ENCODE assay signal across 24 mouse cellular contexts in the genomic region with DNA sequence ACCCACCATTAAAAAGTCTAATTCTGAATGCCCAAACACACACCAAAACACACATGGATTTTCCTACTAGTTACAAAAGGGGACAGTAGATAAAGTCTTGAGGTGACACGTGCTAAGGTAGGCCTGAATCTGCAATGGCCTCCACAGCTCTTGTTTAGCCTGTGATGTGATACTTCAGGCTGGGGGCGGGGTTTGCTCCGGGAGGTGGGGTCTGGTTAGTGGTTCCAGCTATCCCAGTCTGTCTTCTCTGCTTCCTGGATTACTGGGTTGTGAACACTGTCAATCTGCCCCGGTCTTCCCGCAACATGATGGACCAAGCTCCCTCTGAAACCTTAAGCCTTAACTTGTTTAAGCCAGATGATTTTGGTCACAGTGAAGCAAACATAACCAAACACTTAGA.
DNase-seq lines count a peak whose midpoint lies in the region; ATAC-seq and TF ChIP-seq lines count a peak whose summit lies in the region.
"Had no signal": no experiment of that assay in that cellular context is flagged by ENCODE, and none has a peak within 500 bp of the region (broad histone marks: within the 10 kb centered on the region; RNA-seq: fewer than 3 reads in every experiment).

No protein-coding gene starts in this region.

- peaks cover 7% of the 10 kb centered on the region; the same call in 1 of the 2 replicates for H3K4me1 ChIP-seq in forebrain, embryonic 14.5 days (ENCODE audit: control insufficient read depth, insufficient read depth, low read length)
- H3K4me1 ChIP-seq in forebrain, embryonic 15.5 days: peaks cover 3% of the 10 kb centered on the region; the same call in 1 of the 2 replicates
- no peaks in the 10 kb centered on the region for H3K4me1 ChIP-seq in midbrain, embryonic 11.5 days (ENCODE audit: control insufficient read depth, insufficient read depth, low read length)
- peaks cover 10% of the 10 kb centered on the region for H3K4me1 ChIP-seq in midbrain, embryonic 10.5 days
- peaks cover 10% of the 10 kb centered on the region; the same call in 1 of the 2 replicates for H3K4me1 ChIP-seq in cerebellum, adult 2 months (ENCODE audit: control insufficient read depth, insufficient read depth, low read length)
- H3K4me1 ChIP-seq: embryonic facial prominence, embryonic 12.5 days had no signal

- no peak overlapping the region for H3K4me3 ChIP-seq in forebrain, embryonic 14.5 days (ENCODE audit: low read depth, low read length)
- no peak overlapping the region for H3K4me3 ChIP-seq in forebrain, embryonic 15.5 days
- H3K4me3 ChIP-seq in midbrain, embryonic 11.5 days (ENCODE audit: low read depth, low read length): no peak overlapping the region
- H3K4me3 ChIP-seq in midbrain, embryonic 10.5 days: no peak overlapping the region
- H3K4me3 ChIP-seq in cerebellum, adult 2 months (replicated peaks; ENCODE audit: insufficient read depth, low read depth, low read length): no peak overlapping the region
- H3K4me3 ChIP-seq: embryonic facial prominence, embryonic 10.5 days; embryonic facial prominence, embryonic 12.5 days; forebrain, embryonic 13.5 days had no signal

- TF ChIP-seq CTCF in cerebellum, adult 2 months (IDR thresholded peaks at IDR 0.05; ENCODE audit: borderline replicate concordance, insufficient read depth, low read depth, low read length): no peak

- no peaks in the 10 kb centered on the region for H3K36me3 ChIP-seq in forebrain, embryonic 14.5 days (ENCODE audit: control insufficient read depth, insufficient read depth, low read length)
- H3K36me3 ChIP-seq in forebrain, embryonic 15.5 days: no peaks in the 10 kb centered on the region
- no peaks in the 10 kb centered on the region for H3K36me3 ChIP-seq in midbrain, embryonic 11.5 days (ENCODE audit: control insufficient read depth, insufficient read depth, low read length)
- H3K36me3 ChIP-seq in midbrain, embryonic 10.5 days: no peaks in the 10 kb centered on the region
- H3K36me3 ChIP-seq: embryonic facial prominence, embryonic 10.5 days; embryonic facial prominence, embryonic 12.5 days; G1E had no signal

- no peak overlapping the region for H3K4me2 ChIP-seq in forebrain, embryonic 14.5 days (ENCODE audit: low read length)
- H3K4me2 ChIP-seq in forebrain, embryonic 15.5 days (replicated peaks): no peak overlapping the region
- no peak overlapping the region for H3K4me2 ChIP-seq in midbrain, embryonic 11.5 days
- H3K4me2 ChIP-seq: embryonic facial prominence, embryonic 12.5 days; forebrain, embryonic 13.5 days had no signal

- no peaks in the 10 kb centered on the region for H3K9me3 ChIP-seq in forebrain, embryonic 14.5 days (replicated peaks; ENCODE audit: control insufficient read depth, low read length)
- H3K9me3 ChIP-seq in forebrain, embryonic 15.5 days: no peaks in the 10 kb centered on the region
- H3K9me3 ChIP-seq in midbrain, embryonic 11.5 days (ENCODE audit: control insufficient read depth, low read length): no peaks in the 10 kb centered on the region
- no peaks in the 10 kb centered on the region for H3K9me3 ChIP-seq in midbrain, embryonic 10.5 days (replicated peaks)
- H3K9me3 ChIP-seq: embryonic facial prominence, embryonic 10.5 days; embryonic facial prominence, embryonic 12.5 days; forebrain, embryonic 13.5 days had no signal

- TF ChIP-seq POLR2A in cerebellum, adult 2 months (IDR thresholded peaks at IDR 0.05; ENCODE audit: borderline replicate concordance, insufficient read depth, low read length): no peak

- 78% methylated on average over 5 of the region's 5 CpGs for WGBS in forebrain, embryonic 14.5 days
- 83% methylated on average over 5 of the region's 5 CpGs for WGBS in forebrain, embryonic 15.5 days
- WGBS in midbrain, embryonic 11.5 days: 83% methylated on average over 5 of the region's 5 CpGs
- 76% methylated on average over 5 of the region's 5 CpGs for WGBS in midbrain, embryonic 10.5 days
- 84% methylated on average over 5 of the region's 5 CpGs for WGBS in cerebellum, adult 2 months

- no peak for DNase-seq in forebrain, embryonic 14.5 days (ENCODE audit: low spot score)
- DNase-seq in midbrain, embryonic 11.5 days (ENCODE audit: low spot score, missing footprints): peak; percentile 56
- DNase-seq in midbrain, embryonic 10.5 days (ENCODE audit: low spot score): no peak
- peak; percentile 71 for DNase-seq in R1 (ENCODE audit: low read depth, low spot score)
- no peak for DNase-seq in cerebellum, adult 2 months
- DNase-seq in left cerebral cortex, adult 9 months (ENCODE audit: low spot score in 2 of 2): no peak
- DNase-seq: adrenal gland, adult 8-10 months; adrenal gland, postnatal 14 days; B cell, adult 2 months; cerebellum, adult 11 months; cerebellum, adult 18-20 months; cerebellum, adult 9-10 months; cerebellum, postnatal 10 days; cerebellum, postnatal 25 days; forebrain, postnatal 0 days had no signal

- H3K9ac ChIP-seq in forebrain, embryonic 14.5 days (ENCODE audit: low read length): no peak overlapping the region
- no peak overlapping the region for H3K9ac ChIP-seq in forebrain, embryonic 15.5 days (replicated peaks)
- no peak overlapping the region for H3K9ac ChIP-seq in midbrain, embryonic 11.5 days (ENCODE audit: low read length)
- H3K9ac ChIP-seq: embryonic facial prominence, embryonic 12.5 days; forebrain, embryonic 13.5 days; forebrain, postnatal 0 days had no signal

- H3K27me3 ChIP-seq in forebrain, embryonic 14.5 days (replicated peaks; ENCODE audit: control insufficient read depth, insufficient read depth, low read length): no peaks in the 10 kb centered on the region
- no peaks in the 10 kb centered on the region for H3K27me3 ChIP-seq in forebrain, embryonic 15.5 days
- H3K27me3 ChIP-seq in midbrain, embryonic 11.5 days (ENCODE audit: control insufficient read depth, insufficient read depth, low read length): no peaks in the 10 kb centered on the region
- no peaks in the 10 kb centered on the region for H3K27me3 ChIP-seq in midbrain, embryonic 10.5 days (ENCODE audit: low read depth, poor library complexity, severe bottlenecking)
- no peaks in the 10 kb centered on the region for H3K27me3 ChIP-seq in cerebellum, adult 2 months (ENCODE audit: control insufficient read depth, insufficient read depth, low read length)
- H3K27me3 ChIP-seq: CH12.LX; embryonic facial prominence, embryonic 12.5 days; forebrain, embryonic 13.5 days; Patski had no signal

- H3K27ac ChIP-seq in forebrain, embryonic 14.5 days (ENCODE audit: low read depth, low read length): no peak overlapping the region
- no peak overlapping the region; the same call in 1 of the 2 replicates for H3K27ac ChIP-seq in forebrain, embryonic 15.5 days (replicated peaks)
- H3K27ac ChIP-seq in midbrain, embryonic 11.5 days (ENCODE audit: low read depth, low read length): no peak overlapping the region
- no peak overlapping the region for H3K27ac ChIP-seq in midbrain, embryonic 10.5 days (replicated peaks)
- H3K27ac ChIP-seq in cerebellum, adult 2 months (ENCODE audit: insufficient read depth, low read length): no peak overlapping the region
- H3K27ac ChIP-seq: embryonic facial prominence, embryonic 10.5 days; embryonic facial prominence, embryonic 12.5 days; forebrain, embryonic 13.5 days had no signal

- 0 out of 2 replicates have a peak, but pooled peaks have one; percentile 34 for ATAC-seq in forebrain, embryonic 14.5 days
- ATAC-seq in forebrain, embryonic 15.5 days (replicated peaks): no peak
- no peak for ATAC-seq in midbrain, embryonic 11.5 days (ENCODE audit: low FRiP score)
- ATAC-seq: activated CD4-positive, CD25-positive, alpha-beta regulatory T cell, adult 4 months; CD4-positive, CD25-positive, alpha-beta regulatory T cell, adult 4 months; Patski had no signal

Comparison
In these comparisons a context has a peak if more than half of its experiments do, and no peak if none do; other contexts are left out.
1. DNase-seq: peak in midbrain, embryonic 11.5 days (single experiment) and R1 (single experiment); none in forebrain, embryonic 14.5 days (single experiment), midbrain, embryonic 10.5 days (single experiment), cerebellum, adult 2 months (0 of 2) and left cerebral cortex, adult 9 months (0 of 2).